Mouse (Mus musculus): Measurements from ENCODE around the gene 6030408B16Rik. TPM values are rescaled to one million over a fixed set of nuclear protein-coding genes. Genes with fewer than 3 reads are reported as not detected.
"Not testable (repeated sequence)": the region's sequence is repeated elsewhere in the genome, so short reads cannot be mapped to it uniquely, and the experiment has no call there.

Gene 6030408B16Rik
- polyA plus RNA-seq, 1 experiment from 2014 or later: 2.2 TPM

DNA sequence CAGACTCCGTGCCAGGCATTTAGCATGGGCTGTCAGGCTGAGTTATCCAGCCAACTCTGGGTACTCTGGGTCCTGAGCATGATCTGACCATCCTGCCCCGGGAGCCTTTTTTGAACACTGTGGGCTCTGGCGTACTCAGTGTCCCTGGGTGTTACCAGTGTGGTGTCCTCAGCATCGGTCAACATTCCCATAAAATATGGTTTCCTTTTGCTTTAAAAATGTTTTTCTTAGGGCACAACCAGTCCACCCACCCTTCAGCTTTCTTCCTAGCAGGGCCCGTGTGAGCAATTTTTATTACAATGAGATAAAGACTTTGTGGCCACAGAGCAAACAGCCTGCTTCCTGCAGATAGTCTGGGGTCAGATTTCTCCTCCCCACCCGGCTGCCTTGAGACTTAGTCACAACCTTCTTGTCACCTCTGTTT, 27.6 kb downstream of the 6030408B16Rik start:
- H3K4me2 ChIP-seq: no peak overlapping the region
- no peak overlapping the region for H3K4me3 ChIP-seq (ENCODE audit: low read depth, low read length)
- no peaks in the 10 kb centered on the region for H3K36me3 ChIP-seq (ENCODE audit: control insufficient read depth, insufficient read depth, low read length)
- H3K4me1 ChIP-seq (ENCODE audit: control insufficient read depth, insufficient read depth, low read length): peaks cover 29% of the 10 kb centered on the region
- 0 out of 2 replicates have a peak overlapping the region, but pooled peaks have one; percentile 10 for H3K9ac ChIP-seq (ENCODE audit: low read depth, low read length)
- WGBS (ENCODE audit: insufficient replicate concordance): 36% methylated on average over 6 of the region's 6 CpGs
- H3K27me3 ChIP-seq (ENCODE audit: control insufficient read depth, insufficient read depth, low read length): no peaks in the 10 kb centered on the region
- no peaks in the 10 kb centered on the region for H3K9me3 ChIP-seq (replicated peaks; ENCODE audit: control insufficient read depth, low read length)
- H3K27ac ChIP-seq (ENCODE audit: low read depth, low read length): peak overlapping the region; percentile 82
- no peak; the same call in 1 of the 2 replicates for ATAC-seq (replicated peaks; ENCODE audit: insufficient number of reproducible peaks, low FRiP score, low TSS enrichment)

DNA sequence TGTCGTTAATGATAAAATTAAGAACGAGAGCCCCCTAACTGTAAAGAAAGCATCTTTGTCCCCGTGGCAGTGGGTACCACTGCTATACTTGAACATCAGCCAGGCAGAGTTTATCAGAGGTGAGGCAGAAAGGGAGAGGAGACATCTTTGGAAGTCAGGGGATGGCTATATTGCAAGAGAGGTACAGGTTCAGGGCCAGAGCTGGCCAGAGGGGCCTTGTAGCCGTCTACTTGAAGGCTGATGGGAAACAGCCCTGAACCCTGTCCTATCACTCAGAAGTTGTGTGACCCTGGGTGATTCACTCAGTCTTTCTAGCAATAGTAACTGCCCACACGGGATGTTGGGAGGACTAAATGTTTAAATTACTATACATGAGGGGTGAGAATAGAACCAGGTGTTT, 28.1 kb downstream of the 6030408B16Rik start:
- H3K9me3 ChIP-seq (replicated peaks; ENCODE audit: control insufficient read depth, low read length): no peaks in the 10 kb centered on the region
- H3K36me3 ChIP-seq (ENCODE audit: control insufficient read depth, insufficient read depth, low read length): no peaks in the 10 kb centered on the region
- no peak for ATAC-seq (replicated peaks; ENCODE audit: insufficient number of reproducible peaks, low FRiP score, low TSS enrichment)
- peak overlapping the region; percentile 65 for H3K27ac ChIP-seq (ENCODE audit: low read depth, low read length)
- WGBS (ENCODE audit: insufficient replicate concordance): 29% methylated on average over 5 of the region's 5 CpGs
- H3K4me2 ChIP-seq: no peak overlapping the region
- H3K27me3 ChIP-seq (ENCODE audit: control insufficient read depth, insufficient read depth, low read length): no peaks in the 10 kb centered on the region
- H3K4me1 ChIP-seq (ENCODE audit: control insufficient read depth, insufficient read depth, low read length): peaks cover 29% of the 10 kb centered on the region
- no peak overlapping the region for H3K9ac ChIP-seq (ENCODE audit: low read depth, low read length)
- H3K4me3 ChIP-seq (ENCODE audit: low read depth, low read length): no peak overlapping the region

DNA sequence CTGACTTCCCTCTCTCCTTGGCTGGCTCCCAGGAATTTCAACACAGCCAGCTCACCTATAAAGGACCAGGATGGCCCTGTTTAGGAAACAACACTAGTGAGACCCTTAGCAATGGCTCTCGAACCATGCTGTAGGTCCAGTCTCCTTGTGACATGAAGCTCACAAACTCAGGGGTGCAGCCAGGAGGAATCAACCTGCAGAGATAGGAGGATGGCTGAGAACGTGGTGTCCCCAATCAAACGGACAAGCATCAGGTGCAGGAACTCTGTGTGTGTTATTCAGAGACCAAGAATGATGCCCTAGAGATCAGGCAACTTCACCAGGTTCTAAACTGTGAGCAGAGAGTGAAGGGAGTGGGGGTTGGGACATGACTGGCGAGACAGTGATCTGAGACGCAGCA, 29.1 kb downstream of the 6030408B16Rik start:
- Histone ChIP-seq H3K36me3 (ENCODE audit: control insufficient read depth, insufficient read depth, low read length) (no peaks in the 10 kb centered on the region), H3K9me3 (replicated peaks; ENCODE audit: control insufficient read depth, low read length) (no peaks in the 10 kb centered on the region), H3K9ac (ENCODE audit: low read depth, low read length) (no peak overlapping the region), H3K4me1 (ENCODE audit: control insufficient read depth, insufficient read depth, low read length) (peaks cover 23% of the 10 kb centered on the region), H3K27me3 (ENCODE audit: control insufficient read depth, insufficient read depth, low read length) (no peaks in the 10 kb centered on the region), H3K27ac (ENCODE audit: low read depth, low read length) (no peak overlapping the region; the same call in 1 of the 2 replicates), H3K4me2 (no peak overlapping the region), H3K4me3 (ENCODE audit: low read depth, low read length) (no peak overlapping the region)
- 74% methylated on average over 5 of the region's 5 CpGs for WGBS (ENCODE audit: insufficient replicate concordance)
- ATAC-seq (replicated peaks; ENCODE audit: insufficient number of reproducible peaks, low FRiP score, low TSS enrichment): no peak

DNA sequence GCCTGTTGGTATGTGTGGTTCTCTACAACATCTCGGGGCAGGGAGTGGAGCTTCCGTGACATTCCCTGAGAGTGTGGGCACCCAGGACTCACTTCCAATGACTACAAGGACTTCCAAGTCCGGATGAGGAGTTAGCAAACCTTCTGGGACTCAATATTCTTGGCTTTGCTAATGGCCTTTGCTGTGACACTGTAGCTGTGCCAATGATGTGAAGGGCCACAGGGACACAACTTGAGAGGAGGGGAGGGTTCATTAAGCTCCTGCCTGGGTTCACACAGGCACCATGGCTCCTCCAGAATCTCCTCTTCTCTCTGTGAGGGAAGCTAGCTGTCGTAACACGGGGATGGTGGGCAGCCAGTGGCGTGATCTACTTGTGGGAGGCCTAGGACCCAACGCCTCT, 29.6 kb downstream of the 6030408B16Rik start:
- H3K27ac ChIP-seq (ENCODE audit: low read depth, low read length): no peak overlapping the region
- H3K4me2 ChIP-seq: no peak overlapping the region
- H3K27me3 ChIP-seq (ENCODE audit: control insufficient read depth, insufficient read depth, low read length): no peaks in the 10 kb centered on the region
- no peaks in the 10 kb centered on the region for H3K9me3 ChIP-seq (replicated peaks; ENCODE audit: control insufficient read depth, low read length)
- H3K9ac ChIP-seq (ENCODE audit: low read depth, low read length): no peak overlapping the region
- WGBS (ENCODE audit: insufficient replicate concordance): 83% methylated on average over 7 of the region's 7 CpGs
- ATAC-seq (replicated peaks; ENCODE audit: insufficient number of reproducible peaks, low FRiP score, low TSS enrichment): no peak
- H3K36me3 ChIP-seq (ENCODE audit: control insufficient read depth, insufficient read depth, low read length): no peaks in the 10 kb centered on the region
- H3K4me3 ChIP-seq (ENCODE audit: low read depth, low read length): no peak overlapping the region
- H3K4me1 ChIP-seq (ENCODE audit: control insufficient read depth, insufficient read depth, low read length): peaks cover 21% of the 10 kb centered on the region

DNA sequence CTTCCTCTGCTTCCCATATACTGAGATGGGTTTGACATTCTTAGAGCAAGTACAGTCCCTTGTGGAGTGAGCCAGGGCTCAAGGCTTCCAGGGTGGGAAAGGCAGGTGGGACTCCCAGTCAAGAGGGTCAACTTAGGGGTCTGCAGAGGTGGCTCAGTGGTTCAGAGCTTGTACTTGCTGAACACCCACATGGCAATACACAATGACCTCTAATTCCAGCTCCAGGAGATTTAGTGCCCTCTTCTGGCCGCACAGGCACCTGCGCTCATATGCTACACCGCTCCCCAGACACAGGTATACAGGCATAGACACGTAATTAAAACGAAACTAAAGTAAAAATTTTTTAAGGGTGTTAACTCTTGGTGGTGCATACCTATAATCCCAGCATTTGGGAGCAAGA, 30.5 kb downstream of the 6030408B16Rik start:
- WGBS (ENCODE audit: insufficient replicate concordance): 96% methylated on average over 5 of the region's 5 CpGs
- Histone ChIP-seq H3K9me3 (replicated peaks; ENCODE audit: control insufficient read depth, low read length) (no peaks in the 10 kb centered on the region), H3K4me2 (no peak overlapping the region), H3K27me3 (ENCODE audit: control insufficient read depth, insufficient read depth, low read length) (no peaks in the 10 kb centered on the region), H3K36me3 (ENCODE audit: control insufficient read depth, insufficient read depth, low read length) (no peaks in the 10 kb centered on the region), H3K4me3 (ENCODE audit: low read depth, low read length) (no peak overlapping the region), H3K27ac (ENCODE audit: low read depth, low read length) (no peak overlapping the region), H3K9ac (ENCODE audit: low read depth, low read length) (no peak overlapping the region), H3K4me1 (ENCODE audit: control insufficient read depth, insufficient read depth, low read length) (peaks cover 20% of the 10 kb centered on the region; the same call in 1 of the 2 replicates)
- ATAC-seq (replicated peaks; ENCODE audit: insufficient number of reproducible peaks, low FRiP score, low TSS enrichment): no peak

DNA sequence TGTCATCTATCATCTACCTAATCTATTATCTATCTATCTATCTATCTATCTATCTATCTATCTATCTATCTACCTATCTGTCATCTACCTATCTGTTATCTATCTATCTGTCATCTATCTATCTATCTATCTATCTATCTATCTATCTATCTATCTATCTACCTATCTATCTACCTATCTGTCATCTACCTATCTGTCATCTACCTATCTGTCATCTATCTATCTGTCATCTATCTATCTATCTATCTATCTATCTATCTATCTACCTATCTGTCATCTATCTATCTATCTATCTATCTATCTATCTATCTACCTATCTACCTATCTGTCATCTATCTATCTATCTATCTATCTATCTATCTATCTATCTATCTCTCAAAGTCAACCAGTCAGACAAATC, 31.4 kb downstream of the 6030408B16Rik start:
- H3K27me3 ChIP-seq (ENCODE audit: control insufficient read depth, insufficient read depth, low read length); H3K27ac ChIP-seq (ENCODE audit: low read depth, low read length); H3K9me3 ChIP-seq (replicated peaks; ENCODE audit: control insufficient read depth, low read length); H3K4me2 ChIP-seq; H3K36me3 ChIP-seq (ENCODE audit: control insufficient read depth, insufficient read depth, low read length); ATAC-seq (replicated peaks; ENCODE audit: insufficient number of reproducible peaks, low FRiP score, low TSS enrichment); H3K9ac ChIP-seq (ENCODE audit: low read depth, low read length); H3K4me3 ChIP-seq (ENCODE audit: low read depth, low read length): not testable (repeated sequence)
- H3K4me1 ChIP-seq (ENCODE audit: control insufficient read depth, insufficient read depth, low read length): peaks cover 21% of the 10 kb centered on the region; the same call in 1 of the 2 replicates

DNA sequence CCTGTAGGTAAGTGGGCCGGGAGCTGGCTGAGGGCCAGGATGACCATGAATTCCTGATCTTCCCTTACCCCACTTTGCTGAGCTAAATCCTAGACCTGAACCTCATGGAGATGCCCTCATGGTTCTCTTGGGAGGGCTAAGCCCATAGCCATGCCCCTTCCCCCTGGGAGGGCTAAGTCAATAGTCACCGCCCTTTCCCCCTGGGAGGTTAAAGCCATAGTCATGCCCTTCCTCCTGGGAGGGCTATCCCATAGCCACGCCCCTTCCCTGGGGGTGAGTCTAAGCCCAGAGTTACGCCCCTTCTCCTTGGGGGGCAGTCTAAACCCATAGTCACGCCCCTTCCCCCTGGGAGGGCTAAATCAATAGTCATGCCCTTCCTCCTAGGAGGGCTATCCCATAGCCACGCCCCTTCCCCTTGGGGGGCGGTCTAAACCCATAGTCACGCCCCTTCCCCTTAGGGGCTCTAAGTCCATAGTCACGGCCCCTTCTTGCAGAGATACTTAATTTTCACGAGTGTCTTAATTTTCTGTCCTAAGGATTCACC, 33.1 kb downstream of the 6030408B16Rik start:
- Histone ChIP-seq H3K27me3 (ENCODE audit: control insufficient read depth, insufficient read depth, low read length) (no peaks in the 10 kb centered on the region), H3K4me2 (no peak overlapping the region), H3K36me3 (ENCODE audit: control insufficient read depth, insufficient read depth, low read length) (no peaks in the 10 kb centered on the region), H3K9ac (ENCODE audit: low read depth, low read length) (no peak overlapping the region), H3K27ac (ENCODE audit: low read depth, low read length) (no peak overlapping the region), H3K9me3 (replicated peaks; ENCODE audit: control insufficient read depth, low read length) (no peaks in the 10 kb centered on the region), H3K4me1 (ENCODE audit: control insufficient read depth, insufficient read depth, low read length) (peaks cover 17% of the 10 kb centered on the region; the same call in 1 of the 2 replicates), H3K4me3 (ENCODE audit: low read depth, low read length) (no peak overlapping the region)
- 35% methylated on average over 10 of the region's 10 CpGs for WGBS (ENCODE audit: insufficient replicate concordance)
- ATAC-seq (replicated peaks; ENCODE audit: insufficient number of reproducible peaks, low FRiP score, low TSS enrichment): no peak

DNA sequence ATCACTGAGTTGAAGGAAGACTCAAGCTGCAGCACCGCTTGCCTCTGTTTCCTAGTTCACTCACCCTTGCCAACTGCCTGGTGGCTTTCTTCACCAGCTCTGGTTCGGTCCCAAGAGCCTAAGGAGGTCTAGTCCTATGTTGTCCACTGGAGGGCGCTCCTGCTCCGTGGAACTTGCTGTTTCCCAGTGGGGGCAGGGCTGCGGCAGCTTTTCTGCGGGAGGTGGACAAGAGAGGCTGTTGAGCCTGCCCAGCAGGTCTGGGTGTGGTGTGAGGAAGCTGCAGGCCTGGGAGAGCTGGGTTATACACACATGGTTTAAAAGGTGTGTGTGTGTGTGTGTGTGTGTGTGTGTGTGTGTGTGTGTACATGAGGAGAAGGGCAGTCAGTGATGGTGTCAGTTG, 34.3 kb downstream of the 6030408B16Rik start:
- 5% methylated on average over 6 of the region's 6 CpGs for WGBS (ENCODE audit: insufficient replicate concordance)
- 0 out of 2 replicates have a peak, but pooled peaks have one; percentile 15 for ATAC-seq (replicated peaks; ENCODE audit: insufficient number of reproducible peaks, low FRiP score, low TSS enrichment)
- Histone ChIP-seq H3K9me3 (replicated peaks; ENCODE audit: control insufficient read depth, low read length) (no peaks in the 10 kb centered on the region), H3K27me3 (ENCODE audit: control insufficient read depth, insufficient read depth, low read length) (no peaks in the 10 kb centered on the region), H3K4me2 (no peak overlapping the region), H3K9ac (ENCODE audit: low read depth, low read length) (no peak overlapping the region), H3K4me3 (ENCODE audit: low read depth, low read length) (no peak overlapping the region), H3K36me3 (ENCODE audit: control insufficient read depth, insufficient read depth, low read length) (no peaks in the 10 kb centered on the region), H3K4me1 (ENCODE audit: control insufficient read depth, insufficient read depth, low read length) (peaks cover 7% of the 10 kb centered on the region; the same call in 1 of the 2 replicates), H3K27ac (ENCODE audit: low read depth, low read length) (no peak overlapping the region)

DNA sequence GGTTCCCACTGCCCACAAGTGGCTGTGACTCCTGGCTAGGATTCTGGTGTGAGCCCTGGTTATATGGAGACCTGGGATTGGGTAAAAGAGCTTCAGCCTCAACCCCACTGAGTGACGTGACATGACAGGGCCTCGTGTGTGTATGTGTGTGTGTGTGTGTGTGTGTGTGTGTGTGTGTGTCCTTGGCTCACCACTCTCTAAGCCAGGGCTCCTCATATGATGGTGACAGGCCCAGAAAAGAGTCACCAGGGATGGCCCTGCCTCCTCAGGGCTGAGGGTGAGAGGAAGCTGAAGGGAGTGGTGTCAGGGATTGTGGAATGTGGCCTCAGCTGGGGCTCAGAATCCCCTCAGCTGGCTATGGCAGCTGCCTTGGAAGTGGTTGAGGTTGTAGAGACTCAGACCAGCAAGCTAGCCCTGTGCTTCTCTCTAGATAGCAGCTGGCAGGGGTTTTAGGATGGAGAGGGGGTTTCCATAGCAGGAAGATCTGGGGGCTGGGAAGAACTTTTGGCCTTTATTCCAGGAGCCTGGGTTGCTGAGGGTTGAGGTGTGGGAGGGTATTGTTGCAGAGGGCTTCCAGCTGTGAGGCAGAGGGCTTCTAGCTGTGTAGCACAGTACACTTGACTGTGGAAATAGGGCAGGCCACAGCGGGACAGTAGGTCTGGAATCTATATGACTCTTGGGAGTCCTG, 36.0 kb downstream of the 6030408B16Rik start:
- H3K4me1 ChIP-seq (ENCODE audit: control insufficient read depth, insufficient read depth, low read length): peaks cover 7% of the 10 kb centered on the region; the same call in 1 of the 2 replicates
- no peak for ATAC-seq (replicated peaks; ENCODE audit: insufficient number of reproducible peaks, low FRiP score, low TSS enrichment)
- H3K27me3 ChIP-seq (ENCODE audit: control insufficient read depth, insufficient read depth, low read length): no peaks in the 10 kb centered on the region
- no peak overlapping the region for H3K9ac ChIP-seq (ENCODE audit: low read depth, low read length)
- no peaks in the 10 kb centered on the region for H3K9me3 ChIP-seq (replicated peaks; ENCODE audit: control insufficient read depth, low read length)
- no peaks in the 10 kb centered on the region for H3K36me3 ChIP-seq (ENCODE audit: control insufficient read depth, insufficient read depth, low read length)
- WGBS (ENCODE audit: insufficient replicate concordance): 57% methylated on average over 3 of the region's 3 CpGs
- no peak overlapping the region for H3K27ac ChIP-seq (ENCODE audit: low read depth, low read length)
- no peak overlapping the region for H3K4me2 ChIP-seq
- H3K4me3 ChIP-seq (ENCODE audit: low read depth, low read length): no peak overlapping the region

Measured in heart, embryonic 11.5 days (tissue).